Mouse (Mus musculus) cerebellum, adult (tissue): ENCODE results near the gene Rpl39.

Source experiments
- ATAC-seq: cut with Nextera tagmentation; 2 replicates; pipeline ENCODE4 v1.9.2; 2017; ENCODE audit warnings: mild to moderate bottlenecking, moderate library complexity, mixed read lengths; ENCODE audit not compliant: insufficient number of reproducible peaks, low FRiP score, low TSS enrichment

Gene Rpl39

GRCm38 (mm10) chrX:37074262-37074892, 10.8 kb downstream of the Rpl39 start:
- 0 out of 2 replicates have a peak, but pooled peaks have one; percentile 20 for ATAC-seq

DNA sequence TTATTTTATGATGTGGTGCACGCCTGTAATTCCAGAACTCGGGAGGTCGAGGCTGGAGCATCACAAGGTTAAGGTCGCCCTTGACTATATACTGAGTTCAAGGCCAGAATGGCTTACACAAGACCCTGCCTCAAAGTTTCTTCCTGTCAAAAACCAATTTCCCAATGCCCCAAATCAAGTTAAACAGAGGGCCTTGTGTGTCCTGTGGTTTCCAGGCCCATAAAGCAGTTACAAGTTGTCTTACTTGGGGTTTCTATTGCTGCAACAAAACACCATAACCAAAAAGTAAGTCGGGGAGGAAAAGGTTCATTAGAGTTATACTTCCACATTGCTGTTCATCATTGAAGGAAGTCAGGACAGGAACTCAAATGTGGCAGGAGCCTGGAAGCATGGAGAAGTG, 16.4 kb downstream of the Rpl39 start:
- no peak for ATAC-seq

DNA sequence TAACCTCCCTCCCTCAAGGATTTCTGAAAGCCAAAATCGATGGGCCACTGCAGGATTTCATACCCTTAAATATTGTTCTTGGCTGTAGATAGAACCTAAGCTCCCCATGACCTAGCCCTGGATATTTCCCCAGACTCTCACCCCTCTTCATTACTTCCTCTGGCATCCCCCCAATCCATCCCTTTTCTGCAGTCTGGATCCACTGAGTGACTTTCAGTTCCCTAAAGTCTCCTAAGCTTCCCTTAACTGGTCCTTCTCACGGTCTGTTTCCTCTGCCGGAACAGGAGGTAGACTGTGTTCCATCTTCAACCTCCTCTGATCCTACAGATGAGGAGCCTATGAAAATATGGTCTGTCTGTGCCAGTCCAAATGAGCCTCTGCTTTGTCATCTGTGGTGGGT, 17.9 kb downstream of the Rpl39 start:
- ATAC-seq = no peak

GRCm38 (mm10) chrX:37063902-37064301, 21.3 kb downstream of the Rpl39 start:
- ATAC-seq = no peak

- ATAC-seq = no peak
Observed at GRCm38 (mm10) chrX:37048890-37049823, 36.0 kb downstream of the Rpl39 start.

DNA sequence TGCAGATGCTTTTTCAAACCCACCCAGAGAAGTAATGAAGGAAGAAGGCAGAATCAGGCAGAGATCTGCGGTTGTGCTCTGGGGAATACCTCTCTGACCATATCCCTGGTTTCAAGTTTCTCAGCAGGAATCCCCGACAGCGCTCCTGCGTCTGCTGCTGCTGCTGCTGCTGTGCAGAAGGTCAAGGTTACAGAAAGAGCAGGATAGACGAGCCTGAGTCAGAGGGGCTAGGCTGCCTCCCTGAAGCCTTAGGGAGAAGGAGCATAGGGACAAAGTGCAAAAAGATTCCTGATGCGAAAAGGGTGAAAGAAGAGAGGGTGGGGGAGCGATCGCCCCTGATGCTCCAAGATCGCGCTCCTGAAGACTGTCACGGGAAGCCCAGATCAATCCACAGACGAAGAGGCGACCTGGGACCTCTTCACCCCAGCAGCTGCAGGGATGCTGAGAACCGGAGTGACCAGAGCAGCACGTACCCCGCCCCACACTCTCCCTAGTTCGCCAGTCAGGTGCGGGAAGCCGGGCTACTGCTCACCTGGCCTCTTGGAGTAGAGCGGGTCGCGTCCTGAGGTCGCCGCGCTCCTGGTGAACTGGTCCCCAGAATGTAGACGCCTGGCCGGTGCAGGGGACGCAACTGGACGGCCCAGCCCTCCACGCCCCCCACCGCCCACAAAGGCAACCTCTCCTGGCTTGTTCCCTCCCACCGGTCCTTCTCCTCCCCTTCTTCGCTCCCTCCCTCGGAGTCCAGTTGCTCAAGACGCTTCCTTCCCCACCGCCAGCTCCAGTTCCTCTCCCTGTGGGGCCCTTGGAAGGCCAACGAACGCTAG, 36.9 kb downstream of the Rpl39 start, which contains the start of gene Sowahd:
Sowahd (plus strand) TSS at position 780 of the 824 bp plus-strand sequence.
- ATAC-seq = no peak

DNA sequence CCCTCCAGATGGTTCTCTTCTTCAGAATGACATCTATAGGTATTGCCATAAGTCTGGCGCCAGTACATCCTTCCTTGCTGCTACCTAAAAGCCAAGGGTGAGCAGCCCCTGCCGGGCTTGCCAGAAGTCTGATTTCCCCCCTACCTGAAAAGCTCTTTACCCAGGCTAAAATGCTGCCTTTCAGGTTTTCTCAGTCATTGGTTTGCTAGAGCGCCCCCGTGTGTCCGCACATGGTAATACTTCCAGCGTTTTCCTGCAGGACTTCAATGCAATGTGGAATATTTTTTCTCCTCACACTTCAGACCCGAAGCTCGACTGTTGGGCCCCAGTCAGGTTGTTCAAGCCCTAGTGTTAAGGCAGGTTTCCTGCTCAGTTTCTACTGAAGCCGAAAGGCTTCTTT, 42.5 kb downstream of the Rpl39 start:
- no peak for ATAC-seq
